Mouse (Mus musculus) thymus, postnatal 0 days (tissue): Measurements from ENCODE around the gene Fam84b. TPM values are rescaled to one million over a fixed set of nuclear protein-coding genes. Genes with fewer than 3 reads are reported as not detected.

Source experiments
- polyA plus RNA-seq: library from polyadenylated mRNA; unstranded; fragments of >200 nt; fragmentation: Nextera tagmentation; extraction: Ambion mirVana; gene quantifications from 2 replicates; pipeline ENCODE4 v1.2.1, GENCODE M21; 2015

Gene Fam84b
- polyA plus RNA-seq, 1 experiment from 2014 or later, result 3.8 TPM

Other genes starting within 250 kb of the Fam84b start
- gene A1bg, start 69.2 kb upstream of the Fam84b start, polyA plus RNA-seq, result 0.08 TPM in 1 of 2 replicates, not detected in the other